Mouse (Mus musculus) granulocyte monocyte progenitor cell, adult 5-6 weeks (primary cell): ENCODE data around the gene Acox2. TPM values are rescaled to one million over a fixed set of nuclear protein-coding genes. Genes with fewer than 3 reads are reported as not detected.

ENCODE experiments used
- ATAC-seq: replicated peaks from 2 replicates; pipeline ENCODE4 v1.8.0; 2016; ENCODE audit warnings: mild to moderate bottlenecking, moderate TSS enrichment, inconsistent platforms; ENCODE audit not compliant: poor library complexity, severe bottlenecking
- total RNA-seq, 2 experiments: library from RNA; stranded (forward) in 1 of 2; stranded (reverse) in 1 of 2; fragments of 200-712, 200-1000 nt in 1 of 2; fragments of >200 nt in 1 of 2; fragmentation: Nextera tagmentation in 1 of 2; gene quantifications; 2 replicates each; pipeline ENCODE4 v1.2.3; 2014 to 2017

Acox2 gene
- total RNA-seq, 2 experiments from 2014 or later: not detected

DNA sequence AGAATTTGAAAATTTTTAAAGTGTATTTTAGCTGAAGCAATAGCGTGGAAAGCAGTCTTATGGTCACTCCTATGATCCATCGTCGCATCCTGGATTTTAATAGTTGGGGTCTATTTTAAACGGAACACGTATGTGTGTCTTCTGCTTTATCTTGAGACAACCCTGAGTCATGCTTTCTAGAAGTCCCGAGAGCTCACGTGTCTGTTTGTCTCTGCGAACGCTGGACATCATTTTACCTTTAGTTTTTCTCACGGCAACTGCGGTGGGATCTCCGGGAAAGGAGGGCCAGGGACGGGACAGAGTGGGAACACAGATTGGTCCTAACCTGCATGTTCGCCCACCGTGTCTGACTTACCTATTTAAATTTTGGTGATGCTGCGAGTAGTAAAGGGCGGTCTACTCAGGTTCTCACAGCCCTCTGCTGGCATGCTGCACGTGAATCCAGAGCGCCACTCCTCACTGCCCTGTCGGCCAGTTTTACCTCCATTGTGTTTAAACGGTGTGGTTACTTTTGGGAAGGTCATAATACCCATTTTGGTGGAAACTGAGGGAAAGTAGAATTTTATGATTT lies 43.9 kb downstream of the Acox2 start:
- no peak for ATAC-seq

DNA sequence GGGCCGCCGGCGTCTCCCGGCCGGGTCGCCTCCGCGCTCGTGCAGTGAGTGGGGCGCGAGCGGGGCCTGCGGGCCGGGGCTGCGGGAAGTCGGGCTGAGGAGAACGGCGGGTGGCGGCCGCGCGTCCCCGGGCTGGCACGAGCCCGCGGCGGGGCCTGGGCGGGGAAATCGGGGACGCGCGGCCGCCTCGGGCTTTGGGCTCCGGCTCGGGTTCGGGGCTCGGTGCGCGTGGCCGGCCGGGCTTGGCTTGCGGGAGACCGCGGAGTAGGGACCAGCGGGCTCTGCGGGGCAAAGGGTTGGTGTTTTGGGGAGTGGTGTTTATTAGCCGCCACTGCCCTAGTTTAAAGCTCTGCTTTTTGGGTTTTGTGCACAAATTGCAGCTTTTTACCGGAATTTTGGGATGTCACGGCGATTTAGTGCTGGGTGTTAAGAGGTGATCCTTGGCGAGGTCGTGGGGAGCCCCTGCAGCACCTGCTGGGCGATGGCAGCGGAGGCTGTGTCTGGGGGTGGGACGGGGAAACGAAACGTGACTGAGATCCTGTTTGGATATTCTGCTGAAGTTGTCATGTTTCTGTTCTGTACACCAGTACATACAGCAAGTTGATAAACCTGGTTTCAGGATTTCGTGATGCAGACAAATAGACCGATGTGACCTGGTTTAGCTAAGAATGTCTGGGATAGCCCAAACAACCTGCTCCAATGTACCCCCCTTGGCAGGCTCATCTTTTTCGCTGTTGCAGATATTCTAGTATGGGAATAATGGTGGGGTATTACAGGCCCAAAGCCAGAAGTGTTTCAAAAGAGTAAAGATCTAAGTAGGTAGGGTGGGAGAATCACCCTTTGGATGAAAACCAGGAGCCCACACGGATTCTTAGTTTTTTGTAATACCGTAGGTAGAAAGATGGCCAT lies 44.6 kb downstream of the Acox2 start:
- ATAC-seq: peak; percentile 31

DNA sequence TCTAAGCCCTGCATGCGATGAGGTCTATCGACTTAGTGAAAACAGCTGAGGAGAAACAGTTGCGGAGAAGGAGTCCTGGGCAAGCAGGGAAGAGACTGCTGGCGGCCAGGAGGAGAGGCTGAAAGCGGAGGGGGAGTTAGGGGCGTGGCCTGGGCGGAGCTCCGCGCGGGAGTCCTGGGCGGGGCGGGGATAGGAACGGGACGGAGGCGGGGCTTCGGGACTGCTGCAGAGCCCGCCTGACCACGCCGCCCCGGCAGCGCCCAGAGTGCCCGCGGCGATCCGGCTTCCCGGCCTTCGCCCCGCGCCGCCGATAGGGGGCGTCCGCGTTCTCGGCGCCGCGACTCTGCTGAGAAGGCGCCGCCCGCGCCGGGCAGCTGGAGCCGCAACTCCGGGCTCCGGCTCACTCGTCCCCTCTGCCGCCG lies 45.3 kb downstream of the Acox2 start, which contains the start of gene Kctd6:
TSS of gene Kctd6 (plus strand) at position 338 of the 422 bp plus-strand sequence.
- peak; percentile 93 for ATAC-seq

DNA sequence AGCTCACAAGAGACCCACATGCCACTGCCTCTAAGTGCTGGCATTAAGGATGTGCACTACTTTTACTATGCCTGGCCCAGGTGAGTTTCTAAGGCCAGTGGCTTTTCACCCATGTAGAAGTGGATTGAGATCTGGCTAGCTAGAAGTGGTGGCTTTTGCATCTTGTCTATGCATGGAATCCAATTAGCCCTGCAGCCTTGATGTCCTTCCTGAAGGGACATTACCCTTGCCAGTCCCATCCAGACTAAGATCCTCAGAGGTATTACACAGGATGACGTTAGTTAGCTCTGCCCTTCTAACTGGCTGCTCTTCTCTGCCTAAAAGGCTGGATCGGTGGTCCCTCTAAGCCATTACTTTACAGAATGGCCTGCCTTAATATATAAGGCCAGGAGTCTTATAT lies 46.2 kb downstream of the Acox2 start:
- ATAC-seq: no peak

DNA sequence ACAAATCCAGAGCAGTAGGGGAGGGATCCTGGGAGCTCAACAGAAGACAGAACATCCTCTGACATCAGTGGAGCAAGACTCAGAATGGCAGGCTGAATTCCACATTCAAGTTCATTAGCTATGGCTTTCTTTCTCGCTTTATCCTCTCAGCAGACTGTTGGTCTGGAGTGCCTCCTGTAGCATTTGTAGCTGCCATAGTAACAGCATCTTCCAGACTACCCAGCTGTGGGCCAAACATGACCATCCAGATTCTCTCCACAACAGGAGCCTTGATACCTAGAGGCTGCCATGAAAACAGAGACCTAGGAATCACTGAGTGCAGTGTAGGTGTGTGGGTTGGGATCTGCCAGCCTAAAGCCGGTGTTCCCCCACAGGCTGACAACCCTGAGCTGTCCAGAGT lies 49.3 kb downstream of the Acox2 start:
- no peak for ATAC-seq

DNA sequence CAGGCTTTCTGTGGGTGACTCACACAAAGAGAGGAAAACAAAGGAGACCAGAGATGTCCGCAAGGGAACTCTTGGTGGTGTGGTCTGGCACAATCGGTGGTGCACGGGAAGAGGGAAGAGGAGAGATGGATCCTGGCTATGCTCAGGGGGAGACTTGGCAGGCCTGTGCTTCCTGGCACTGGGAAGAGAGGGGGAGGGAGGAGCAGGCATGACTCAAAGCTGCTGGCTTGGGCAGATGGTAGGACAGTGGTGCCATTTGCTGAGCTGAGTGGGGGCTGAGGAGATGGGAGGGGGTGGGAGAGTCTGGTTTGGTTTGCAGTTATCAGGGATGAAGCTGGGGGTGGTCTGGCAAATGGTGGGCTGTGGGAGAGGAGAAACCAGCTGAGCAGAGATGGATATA lies 50.3 kb downstream of the Acox2 start:
- no peak for ATAC-seq

DNA sequence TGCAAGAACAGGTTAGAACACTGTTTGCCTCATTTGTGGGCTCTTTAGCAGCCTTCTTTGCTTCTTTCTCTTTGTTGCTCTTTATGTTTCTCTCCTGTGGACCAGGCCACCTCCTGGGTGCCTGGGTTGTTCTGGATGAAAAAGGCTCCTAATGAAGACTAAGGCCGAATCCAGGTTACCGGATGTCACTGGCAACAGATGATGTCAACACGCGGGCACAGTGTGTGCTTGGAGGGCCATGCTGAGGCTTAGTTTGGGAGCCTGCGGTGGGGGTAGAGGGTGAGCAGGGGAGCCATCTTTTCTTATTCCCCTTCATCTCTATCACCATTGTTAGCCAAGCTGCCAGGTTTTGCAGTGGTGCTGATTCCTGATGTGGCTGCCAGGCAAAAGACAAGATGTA lies 51.6 kb downstream of the Acox2 start:
- no peak for ATAC-seq

DNA sequence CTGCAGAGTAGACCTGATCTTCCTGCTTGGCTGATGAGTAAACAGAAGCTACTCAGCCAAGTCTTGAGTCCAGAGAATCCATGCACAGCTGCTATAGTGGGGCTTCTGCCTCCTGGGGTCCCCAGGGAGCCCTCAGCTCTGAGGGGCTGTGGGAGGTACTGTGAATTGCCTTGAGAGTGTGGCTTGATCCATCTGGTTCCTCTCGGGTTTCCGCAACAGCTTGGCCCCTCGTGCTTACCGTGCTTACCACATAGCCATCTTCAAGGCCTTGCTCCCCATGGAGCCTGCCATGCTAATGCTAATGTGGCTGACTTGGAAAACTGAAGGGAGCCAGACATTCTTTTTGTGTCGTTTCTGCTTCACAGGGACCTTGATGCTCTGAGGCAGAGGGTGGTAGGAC lies 52.0 kb downstream of the Acox2 start:
- no peak for ATAC-seq

DNA sequence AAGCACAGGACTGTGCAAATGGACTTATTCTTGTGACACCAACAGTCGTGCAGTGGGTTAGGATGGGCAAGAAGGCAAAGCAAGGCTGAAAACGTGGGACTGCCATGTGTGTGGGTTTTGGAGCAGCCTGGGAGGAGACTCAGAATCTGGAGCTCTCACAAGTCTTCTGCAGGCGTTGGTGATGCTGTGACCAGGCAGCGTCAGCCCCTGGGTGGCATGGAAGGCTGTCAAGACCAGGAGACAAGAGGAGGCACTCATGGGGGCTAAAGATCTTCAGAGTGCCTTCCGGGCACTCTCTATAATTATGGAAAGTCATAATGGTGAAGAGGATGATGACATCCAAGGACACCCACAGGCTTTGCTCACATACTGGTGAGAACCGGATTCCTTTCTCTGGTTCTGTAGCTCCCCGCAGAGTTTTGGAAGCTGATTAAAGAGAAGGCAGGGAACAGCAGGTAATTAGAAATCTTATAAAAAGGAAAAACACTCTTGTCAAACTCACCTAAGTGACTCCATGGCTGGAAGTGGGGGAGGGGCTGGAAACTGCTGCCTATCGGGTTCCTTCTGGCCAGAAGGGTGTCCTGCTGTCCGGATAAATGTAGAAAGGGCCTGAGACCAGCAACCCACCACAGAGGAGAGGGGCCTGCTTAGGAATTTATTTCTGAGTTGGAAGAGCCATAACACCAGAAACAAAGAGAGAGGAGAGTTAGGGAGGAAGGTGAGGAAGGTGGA lies 52.8 kb downstream of the Acox2 start:
- no peak for ATAC-seq

DNA sequence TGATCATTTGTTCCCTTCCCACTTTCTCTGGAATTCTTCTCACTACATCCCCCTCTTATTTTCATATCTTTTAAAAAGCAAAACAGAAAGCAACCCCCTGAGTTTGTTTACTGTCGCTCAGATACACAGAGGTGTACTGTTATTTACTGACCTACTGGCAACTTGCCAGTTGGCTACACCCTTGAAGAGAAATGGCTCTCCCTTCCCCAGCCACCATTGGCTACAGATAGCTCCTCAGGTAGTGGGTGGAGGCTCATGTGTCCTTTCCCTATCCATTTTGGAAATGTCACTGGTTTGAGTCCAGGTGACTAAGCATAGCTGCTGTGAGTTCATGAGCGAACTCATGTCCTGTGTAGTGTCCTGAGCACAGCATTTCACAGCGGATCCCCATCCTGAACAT lies 57.4 kb downstream of the Acox2 start:
- no peak for ATAC-seq

DNA sequence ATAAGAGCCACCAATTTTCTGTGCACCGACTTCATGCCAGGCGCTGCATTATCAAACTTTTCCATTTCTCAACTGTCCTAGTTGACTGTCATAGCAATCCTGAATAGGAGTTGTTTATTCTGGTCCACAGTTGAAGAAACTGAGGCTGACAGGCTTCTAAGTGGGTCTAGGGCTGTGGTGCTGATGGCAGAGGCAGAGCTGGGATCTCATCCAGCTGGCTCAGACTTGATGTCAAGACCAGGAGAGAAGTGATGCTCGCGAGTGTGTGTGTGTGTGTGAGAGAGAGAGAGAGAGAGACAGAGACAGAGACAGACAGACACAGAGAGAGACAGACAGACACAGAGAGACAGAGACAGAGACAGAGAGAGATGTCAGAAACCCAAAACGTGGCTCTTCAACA lies 58.4 kb downstream of the Acox2 start:
- ATAC-seq: no peak

DNA sequence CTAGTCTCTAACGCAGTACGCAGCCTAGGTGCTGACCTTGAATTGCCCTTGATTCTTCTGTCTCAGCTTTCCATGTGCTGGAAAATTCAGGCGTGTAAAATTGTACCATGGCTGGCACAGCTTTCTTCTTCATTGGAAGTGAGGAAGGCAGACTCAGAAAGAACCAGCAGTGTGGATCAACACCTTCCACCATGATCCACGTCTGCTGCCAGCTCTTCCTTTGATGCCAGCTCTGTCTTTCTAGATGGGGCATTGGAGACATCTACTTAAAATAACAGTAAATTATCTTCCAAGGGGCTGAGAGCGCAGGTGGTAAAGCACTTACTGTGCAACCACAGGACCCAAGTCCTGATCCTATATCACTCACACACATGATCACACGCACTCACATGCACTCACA lies 66.4 kb downstream of the Acox2 start:
- no peak for ATAC-seq

DNA sequence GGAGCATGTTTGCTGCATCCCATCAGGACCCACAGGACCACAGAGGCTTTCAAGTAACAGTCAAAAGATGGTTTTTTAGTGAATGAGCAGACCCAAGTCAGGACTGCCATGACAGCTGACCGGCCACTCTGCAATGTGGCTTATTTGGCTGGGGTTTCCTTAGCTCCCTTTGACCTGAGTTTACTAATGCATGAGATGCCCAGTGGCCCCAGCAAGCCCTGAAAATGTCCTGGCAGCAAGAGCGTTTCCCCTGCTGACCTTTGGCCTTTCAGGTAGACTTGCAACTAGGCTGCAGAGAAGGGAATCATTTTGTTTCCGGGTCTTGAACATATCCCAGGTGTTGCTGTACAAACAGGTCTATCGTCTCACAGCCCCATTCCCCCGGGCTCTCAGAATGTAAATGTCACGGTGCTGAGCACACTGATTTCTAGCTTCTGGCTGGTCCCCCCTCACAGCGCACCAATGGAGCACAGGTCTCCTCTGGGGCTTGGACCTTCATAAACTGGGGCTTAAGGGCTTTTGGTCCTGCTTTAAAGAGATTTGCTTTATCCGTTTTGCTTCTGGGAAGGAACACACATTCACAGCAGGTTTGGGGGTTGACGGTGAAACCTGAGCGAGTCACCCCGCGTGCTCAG lies 67.7 kb downstream of the Acox2 start:
- ATAC-seq: no peak

DNA sequence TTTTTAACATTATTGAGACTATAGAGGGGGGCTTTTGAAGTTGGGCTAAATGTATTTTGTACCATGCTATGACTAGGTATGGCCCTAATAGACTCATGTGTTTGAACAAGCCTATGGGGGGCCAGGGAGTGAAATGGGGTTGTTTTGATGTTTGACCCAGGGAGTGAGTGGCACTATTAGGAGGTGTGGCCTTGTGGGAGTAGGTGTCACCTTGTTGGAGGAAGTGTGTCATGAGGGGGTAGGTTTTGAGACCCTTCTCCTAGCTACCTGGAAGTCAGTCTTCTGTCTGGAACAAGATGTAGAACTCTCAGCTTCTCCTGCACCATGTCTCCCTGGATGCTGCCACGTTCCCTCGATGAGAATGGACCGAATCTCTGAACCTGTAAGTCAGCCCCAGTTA lies 68.6 kb downstream of the Acox2 start:
- no peak for ATAC-seq

DNA sequence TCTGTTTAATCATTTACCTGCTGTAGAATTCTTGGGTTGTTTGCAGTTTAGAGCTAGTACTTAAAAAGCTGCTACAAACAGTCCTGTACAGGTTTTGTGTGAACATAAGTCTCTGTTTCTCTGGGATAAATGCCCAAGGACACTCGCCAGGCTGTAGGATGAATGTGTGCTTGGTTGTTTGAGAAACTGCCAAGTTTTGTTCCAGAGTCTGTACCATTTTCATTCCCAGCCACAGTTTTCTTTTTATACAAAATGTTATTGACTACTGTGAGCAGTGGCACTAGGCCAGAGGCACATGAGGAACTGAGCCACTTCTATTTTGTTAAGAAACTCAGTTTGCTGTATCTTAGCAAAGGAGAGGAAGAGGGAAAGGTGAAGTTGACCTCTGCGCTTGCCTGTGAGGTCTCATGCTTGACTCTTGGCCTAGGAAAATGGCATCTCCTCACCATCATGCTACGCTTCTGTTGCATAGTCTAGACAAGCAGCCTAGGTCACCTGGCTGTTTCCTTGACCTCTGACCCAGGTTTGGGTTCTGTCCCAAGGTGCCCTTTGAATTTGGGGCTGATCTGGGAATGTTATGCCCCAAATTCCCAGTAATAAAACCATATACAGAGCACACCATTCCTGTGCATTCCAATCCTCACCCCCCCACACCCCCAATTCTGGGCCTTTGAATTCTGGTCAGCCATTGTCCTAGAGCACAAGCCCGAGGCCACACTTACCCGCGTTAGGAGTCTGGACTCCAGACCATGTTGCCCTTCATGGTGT lies 72.7 kb downstream of the Acox2 start:
- no peak for ATAC-seq

DNA sequence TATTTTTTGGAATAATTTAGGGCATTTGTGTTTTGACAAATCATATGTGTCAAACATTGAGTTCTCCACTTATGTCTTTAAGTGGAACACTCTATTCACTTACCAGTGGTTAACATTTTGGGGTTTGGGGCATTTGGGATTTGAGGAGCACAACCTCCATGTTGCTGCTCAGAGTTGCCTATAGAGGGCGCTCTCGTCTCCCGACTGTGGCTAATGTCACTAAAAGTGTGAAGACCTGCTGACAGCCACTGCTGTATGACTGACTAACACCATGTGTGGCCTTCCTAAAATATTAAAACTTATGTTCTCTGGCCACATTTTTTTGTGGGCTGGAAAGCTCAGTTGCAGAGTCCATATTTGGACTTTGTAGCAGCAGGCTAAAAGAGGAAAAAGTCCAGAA lies 75.8 kb downstream of the Acox2 start:
- peak; percentile 46; the same call in 1 of the 2 replicates for ATAC-seq

DNA sequence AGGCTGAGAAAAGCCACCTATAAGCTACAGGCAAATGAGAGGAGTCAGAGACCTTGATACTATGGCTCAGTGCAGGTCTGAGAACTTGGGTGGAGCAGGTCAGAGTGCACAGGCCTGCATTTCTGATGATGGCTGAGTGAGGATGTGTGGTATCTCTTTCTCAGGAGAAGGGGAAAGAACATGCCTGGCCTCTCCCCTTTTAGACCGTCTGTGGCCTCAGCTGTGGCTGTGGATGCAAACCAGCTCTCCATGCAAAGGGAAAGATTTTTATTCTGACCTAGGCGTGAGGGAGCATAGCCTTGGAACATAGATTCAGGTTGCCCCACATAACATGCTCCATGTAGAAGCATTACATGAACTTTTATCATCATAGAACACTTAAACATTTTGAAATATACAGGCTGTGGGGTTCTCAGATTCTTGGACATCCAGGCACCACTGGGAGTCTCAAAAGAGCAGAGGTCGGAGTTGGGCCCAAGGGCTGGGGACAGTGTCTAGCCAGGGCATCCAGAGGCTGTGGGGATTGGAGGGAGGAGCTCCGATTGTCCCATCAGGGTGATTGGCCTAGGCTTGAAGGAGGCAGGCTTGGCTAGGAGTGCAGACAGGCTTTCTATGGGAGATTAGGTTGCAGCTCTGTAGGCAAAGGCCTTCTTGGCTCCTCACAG lies 78.7 kb downstream of the Acox2 start:
- no peak for ATAC-seq

DNA sequence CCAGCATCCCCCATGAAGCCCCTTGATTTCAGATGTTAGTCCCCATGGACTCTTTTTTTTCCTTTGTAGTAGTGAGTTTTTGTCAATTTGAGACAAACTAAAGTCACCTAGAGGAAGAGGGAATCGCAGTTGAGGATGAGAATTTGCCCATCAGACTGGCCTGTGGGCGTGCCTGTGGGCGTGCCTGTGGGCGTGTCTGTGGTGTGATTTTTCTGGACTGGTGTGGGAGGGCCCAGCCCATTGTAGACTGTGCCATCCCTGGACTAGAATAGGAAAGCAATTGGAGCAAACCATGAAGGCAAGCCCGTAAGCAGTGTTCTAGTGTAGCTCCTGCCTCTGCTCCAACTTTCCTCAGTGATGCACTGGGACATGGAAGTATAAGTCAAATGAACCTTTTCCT lies 82.9 kb downstream of the Acox2 start:
- 0 out of 2 replicates have a peak, but pooled peaks have one; percentile 9 for ATAC-seq
